Mouse (Mus musculus) thymus, adult 2 months (tissue): ENCODE measurements around the gene Afm.

Source experiments
- CTCF ChIP-seq: fragments of 200-500 bp; IDR thresholded peaks from 2 replicates; pipeline ENCODE4 v1.5.1; 2012; ENCODE audit warnings: mild to moderate bottlenecking, control low read depth, low read length, moderate library complexity, borderline replicate concordance; ENCODE audit not compliant: control insufficient read depth, poor library complexity, insufficient read depth; ENCODE audit errors: extremely low read depth
- POLR2A ChIP-seq: fragments of 200-500 bp; IDR thresholded peaks from 2 replicates; pipeline ENCODE4 v1.6.1; 2012; ENCODE audit warnings: mild to moderate bottlenecking, low read length, control low read depth, moderate library complexity; ENCODE audit not compliant: control insufficient read depth, poor library complexity, insufficient read depth; ENCODE audit errors: extremely low read depth

DNA sequence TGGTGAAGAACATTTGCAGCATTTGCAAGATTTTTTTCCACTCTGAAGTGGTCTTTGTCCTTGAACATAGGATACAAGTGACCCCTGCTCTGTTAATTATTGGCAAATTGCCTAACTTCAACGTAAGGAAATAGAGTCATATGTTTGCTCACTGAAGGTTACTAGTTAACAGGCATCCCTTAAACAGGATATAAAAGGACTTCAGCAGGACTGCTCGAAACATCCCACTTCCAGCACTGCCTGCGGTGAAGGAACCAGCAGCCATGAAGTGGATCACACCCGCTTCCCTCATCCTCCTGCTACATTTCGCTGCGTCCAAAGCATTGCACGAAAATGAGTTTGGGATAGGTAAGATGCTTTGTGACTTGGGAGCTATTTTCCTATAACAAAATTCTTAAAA lies 28.2 kb upstream of the Afm start, which contains the start of gene Afp:
- TF ChIP-seq POLR2A (no peak), CTCF (no peak)
